Mouse (Mus musculus) myocyte (in vitro differentiated cells): ENCODE data around the gene Cmya5. TPM values are rescaled to one million over a fixed set of nuclear protein-coding genes. Genes with fewer than 3 reads are reported as not detected.

Source experiments
- H3K27me3 ChIP-seq: one replicate; pipeline ENCODE4 v1.6.1; 2011; ENCODE audit not compliant: control insufficient read depth, insufficient read depth, insufficient read length
- H3K36me3 ChIP-seq: one replicate; pipeline ENCODE4 v1.6.1; 2011; ENCODE audit not compliant: control insufficient read depth, insufficient read depth
- H3K4me2 ChIP-seq: one replicate; pipeline ENCODE4 v1.6.1; 2011; ENCODE audit warnings: low read depth, control low read depth
- H3K4me3 ChIP-seq: one replicate; pipeline ENCODE4 v1.5.1; 2011; ENCODE audit warnings: mild to moderate bottlenecking, control low read depth, moderate library complexity
- H3K79me2 ChIP-seq: one replicate; pipeline ENCODE4 v1.6.1; 2011; ENCODE audit not compliant: control insufficient read depth, insufficient read depth
- H3ac ChIP-seq: one replicate; pipeline ENCODE4 v1.6.1; 2011; ENCODE audit not compliant: control insufficient read depth, insufficient read length
- CEBPB ChIP-seq: IDR thresholded peaks from 2 replicates; pipeline ENCODE4 v1.6.1; 2011; ENCODE audit warnings: mild to moderate bottlenecking, moderate library complexity; ENCODE audit not compliant: poor library complexity, insufficient read depth, severe bottlenecking
- E2F4 ChIP-seq: IDR thresholded peaks from one replicate; pipeline ENCODE4 v1.6.1; 2011; ENCODE audit warnings: mild to moderate bottlenecking, control low read depth, moderate library complexity; ENCODE audit not compliant: insufficient read depth
- MAX ChIP-seq: IDR thresholded peaks from one replicate; pipeline ENCODE4 v1.6.1; 2011; ENCODE audit warnings: low read depth, mild to moderate bottlenecking, control low read depth
- MYOD1 ChIP-seq, 3 experiments: IDR thresholded peaks; one replicate each; pipeline ENCODE4 v1.6.1; 2011; ENCODE audit warnings: control low read depth in 2 of 3, low read depth in 2 of 3, mild to moderate bottlenecking in 2 of 3, moderate library complexity in 1 of 3; ENCODE audit not compliant: insufficient read length in 2 of 3, control insufficient read depth in 1 of 3
- MYOG ChIP-seq, 3 experiments: IDR thresholded peaks; one replicate each; pipeline ENCODE4 v1.6.1; 2011; ENCODE audit warnings: control low read depth in 2 of 3, low read depth in 2 of 3, mild to moderate bottlenecking in 2 of 3; ENCODE audit not compliant: insufficient read length in 2 of 3, control insufficient read depth in 1 of 3, insufficient read depth in 1 of 3
- POLR2A ChIP-seq: IDR thresholded peaks from one replicate; pipeline ENCODE4 v1.6.1; 2011; ENCODE audit warnings: low read depth, mild to moderate bottlenecking, control low read depth, moderate library complexity; ENCODE audit not compliant: insufficient read length
- POLR2AphosphoS2 ChIP-seq: IDR thresholded peaks from one replicate; pipeline ENCODE4 v1.6.1; 2011; ENCODE audit warnings: low read depth, control low read depth; ENCODE audit not compliant: insufficient read length
- REST ChIP-seq: IDR thresholded peaks from one replicate; pipeline ENCODE4 v1.6.1; 2011; ENCODE audit warnings: mild to moderate bottlenecking, control low read depth, moderate library complexity; ENCODE audit not compliant: insufficient read depth, insufficient read length
- SRF ChIP-seq: IDR thresholded peaks from one replicate; pipeline ENCODE4 v1.6.1; 2011; ENCODE audit warnings: low read depth; ENCODE audit not compliant: control insufficient read depth, insufficient read length
- TCF12 ChIP-seq: IDR thresholded peaks from one replicate; pipeline ENCODE4 v1.6.1; 2011; ENCODE audit warnings: mild to moderate bottlenecking, control low read depth; ENCODE audit not compliant: poor library complexity, insufficient read depth, severe bottlenecking
- TCF3 ChIP-seq: IDR thresholded peaks from one replicate; pipeline ENCODE4 v1.6.1; 2011; ENCODE audit warnings: low read depth, control low read depth; ENCODE audit not compliant: insufficient read length
- USF1 ChIP-seq: IDR thresholded peaks from one replicate; pipeline ENCODE4 v1.6.1; 2011; ENCODE audit warnings: low read depth, mild to moderate bottlenecking, control low read depth, moderate library complexity
- polyA plus RNA-seq: library from polyadenylated mRNA; unstranded; fragments of >200 nt; fragmentation: generic; extraction: Trizol; gene quantifications from one replicate; pipeline ENCODE4 v1.2.1, GENCODE M21; 2012; ENCODE audit warnings: missing spikeins

Cmya5 gene
- polyA plus RNA-seq, 1 experiment, result 0.04 TPM

- no peaks in the 10 kb centered on the region for H3K27me3 ChIP-seq
- TF ChIP-seq USF1, result no peak
- TF ChIP-seq CEBPB, result no peak
- TF ChIP-seq E2F4, result no peak
- no peak for TF ChIP-seq MYOG (IDR thresholded peaks at IDR 0.05; ENCODE audit: control insufficient read depth in 1 of 3, insufficient read depth in 1 of 3, insufficient read length in 2 of 3, low read depth in 2 of 3)
- no peak for TF ChIP-seq MAX
- TF ChIP-seq TCF3, result no peak
- no peak for TF ChIP-seq SRF
- TF ChIP-seq MYOD1 (IDR thresholded peaks at IDR 0.05; ENCODE audit: control insufficient read depth in 1 of 3, insufficient read length in 2 of 3, low read depth in 2 of 3), result no peak
- no peak for TF ChIP-seq POLR2AphosphoS2
- no peak for TF ChIP-seq TCF12
- no peak for TF ChIP-seq POLR2A
- no peak for TF ChIP-seq REST
- no peak overlapping the region for H3ac ChIP-seq
- H3K4me3 ChIP-seq, result no peak overlapping the region
- no peak overlapping the region for H3K4me2 ChIP-seq
- no peaks in the 10 kb centered on the region for H3K79me2 ChIP-seq
- no peaks in the 10 kb centered on the region for H3K36me3 ChIP-seq
Observed at GRCm38 (mm10) chr13:93122321-93122720, 22.2 kb downstream of the Cmya5 start.

GRCm38 (mm10) chr13:93117241-93117640, 27.3 kb downstream of the Cmya5 start:
- no peak overlapping the region for H3ac ChIP-seq
- H3K79me2 ChIP-seq, result no peaks in the 10 kb centered on the region
- H3K27me3 ChIP-seq, result no peaks in the 10 kb centered on the region
- H3K4me3 ChIP-seq, result no peak overlapping the region
- TF ChIP-seq E2F4 (no peak), TCF12 (no peak), MYOG (IDR thresholded peaks at IDR 0.05; ENCODE audit: control insufficient read depth in 1 of 3, insufficient read depth in 1 of 3, insufficient read length in 2 of 3, low read depth in 2 of 3) (no peak), MYOD1 (IDR thresholded peaks at IDR 0.05; ENCODE audit: control insufficient read depth in 1 of 3, insufficient read length in 2 of 3, low read depth in 2 of 3) (no peak), REST (no peak), POLR2AphosphoS2 (no peak), TCF3 (no peak), SRF (no peak), MAX (no peak), USF1 (no peak), CEBPB (no peak), POLR2A (no peak)
- no peaks in the 10 kb centered on the region for H3K36me3 ChIP-seq
- no peak overlapping the region for H3K4me2 ChIP-seq

- Histone ChIP-seq H3K4me2 (no peak overlapping the region), H3K27me3 (no peaks in the 10 kb centered on the region), H3K36me3 (no peaks in the 10 kb centered on the region), H3K79me2 (no peaks in the 10 kb centered on the region), H3ac (no peak overlapping the region), H3K4me3 (no peak overlapping the region)
- TF ChIP-seq REST (no peak), MYOD1 (IDR thresholded peaks at IDR 0.05; ENCODE audit: control insufficient read depth in 1 of 3, insufficient read length in 2 of 3, low read depth in 2 of 3) (no peak), POLR2A (no peak), POLR2AphosphoS2 (no peak), TCF12 (no peak), CEBPB (no peak), TCF3 (no peak), MAX (no peak), SRF (no peak), E2F4 (no peak), MYOG (IDR thresholded peaks at IDR 0.05; ENCODE audit: control insufficient read depth in 1 of 3, insufficient read depth in 1 of 3, insufficient read length in 2 of 3, low read depth in 2 of 3) (no peak)
Observed at GRCm38 (mm10) chr13:93102340-93103090, 42.0 kb downstream of the Cmya5 start.

GRCm38 (mm10) chr13:93098596-93098995, 45.9 kb downstream of the Cmya5 start:
- TF ChIP-seq E2F4 (no peak), POLR2A (no peak), POLR2AphosphoS2 (no peak), TCF12 (no peak), MAX (no peak), TCF3 (no peak), USF1 (no peak), SRF (no peak)
- no peaks in the 10 kb centered on the region for H3K27me3 ChIP-seq

GRCm38 (mm10) chr13:93096643-93097042, 47.9 kb downstream of the Cmya5 start:
- no peak overlapping the region for H3K4me2 ChIP-seq
- no peaks in the 10 kb centered on the region for H3K27me3 ChIP-seq
- TF ChIP-seq E2F4 (no peak), POLR2AphosphoS2 (no peak), POLR2A (no peak), USF1 (no peak), REST (no peak), TCF3 (no peak), MAX (no peak), TCF12 (no peak), CEBPB (no peak)
- no peak overlapping the region for H3K4me3 ChIP-seq
- H3ac ChIP-seq, result no peak overlapping the region
- H3K79me2 ChIP-seq, result no peaks in the 10 kb centered on the region
- no peaks in the 10 kb centered on the region for H3K36me3 ChIP-seq

More at GRCm38 (mm10) chr13:93098596-93098995, 45.9 kb downstream of the Cmya5 start:
- Histone ChIP-seq H3ac (no peak overlapping the region), H3K36me3 (no peaks in the 10 kb centered on the region), H3K79me2 (no peaks in the 10 kb centered on the region), H3K4me3 (no peak overlapping the region), H3K4me2 (no peak overlapping the region)
